Mouse (Mus musculus): ENCODE results near the gene Cldn16. TPM values are rescaled to one million over a fixed set of nuclear protein-coding genes. Genes with fewer than 3 reads are reported as not detected.
"Not testable (repeated sequence)": the region's sequence is repeated elsewhere in the genome, so short reads cannot be mapped to it uniquely, and the experiment has no call there.

Gene Cldn16
- polyA plus RNA-seq, 1 experiment from 2014 or later, result not detected

- H3K4me1 ChIP-seq; ATAC-seq (ENCODE audit: low FRiP score); H3K4me3 ChIP-seq (replicated peaks); H3K9me3 ChIP-seq; H3K27me3 ChIP-seq; H3K4me2 ChIP-seq; H3K9ac ChIP-seq; H3K36me3 ChIP-seq (replicated peaks); H3K27ac ChIP-seq: not testable (repeated sequence)
- 94% methylated on average over 3 of the region's 3 CpGs for WGBS
These were observed 36.8 kb downstream of the Cldn16 start for GRCm38 (mm10) chr16:26499705-26500104.

GRCm38 (mm10) chr16:26500738-26501137, 37.8 kb downstream of the Cldn16 start:
- 93% methylated on average over 3 of the region's 3 CpGs for WGBS
- Histone ChIP-seq H3K36me3 (replicated peaks) (no peaks in the 10 kb centered on the region), H3K27ac (no peak overlapping the region), H3K9ac (no peak overlapping the region), H3K4me3 (replicated peaks) (no peak overlapping the region), H3K4me2 (no peak overlapping the region), H3K27me3 (no peaks in the 10 kb centered on the region), H3K9me3 (no peaks in the 10 kb centered on the region), H3K4me1 (no peaks in the 10 kb centered on the region)
- ATAC-seq (ENCODE audit: low FRiP score), result no peak

- no peak for ATAC-seq (ENCODE audit: low FRiP score)
- H3K4me3 ChIP-seq (replicated peaks), result no peak overlapping the region
- no peak overlapping the region for H3K9ac ChIP-seq
- no peak overlapping the region for H3K27ac ChIP-seq
- 90% methylated on average over 4 of the region's 4 CpGs for WGBS
- H3K27me3 ChIP-seq, result no peaks in the 10 kb centered on the region
- no peaks in the 10 kb centered on the region for H3K36me3 ChIP-seq (replicated peaks)
- H3K4me1 ChIP-seq, result no peaks in the 10 kb centered on the region
- no peak overlapping the region for H3K4me2 ChIP-seq
- H3K9me3 ChIP-seq, result no peaks in the 10 kb centered on the region
These were observed 42.0 kb downstream of the Cldn16 start for GRCm38 (mm10) chr16:26504961-26505360.

GRCm38 (mm10) chr16:26519596-26519995, 56.7 kb downstream of the Cldn16 start:
- no peak overlapping the region for H3K4me3 ChIP-seq (replicated peaks)
- no peak overlapping the region for H3K27ac ChIP-seq
- no peaks in the 10 kb centered on the region for H3K4me1 ChIP-seq
- no peak overlapping the region for H3K9ac ChIP-seq
- H3K27me3 ChIP-seq, result no peaks in the 10 kb centered on the region
- ATAC-seq (ENCODE audit: low FRiP score), result no peak
- H3K36me3 ChIP-seq (replicated peaks), result no peaks in the 10 kb centered on the region
- H3K4me2 ChIP-seq, result no peak overlapping the region
- WGBS, result 60% methylated on average over 2 of the region's 2 CpGs
- H3K9me3 ChIP-seq, result no peaks in the 10 kb centered on the region

GRCm38 (mm10) chr16:26525832-26526231, 62.9 kb downstream of the Cldn16 start:
- H3K4me1 ChIP-seq, result peaks cover 7% of the 10 kb centered on the region; the same call in 1 of the 2 replicates
- H3K27ac ChIP-seq, result no peak overlapping the region
- no peak for ATAC-seq (ENCODE audit: low FRiP score)
- H3K4me3 ChIP-seq (replicated peaks), result no peak overlapping the region
- H3K27me3 ChIP-seq, result no peaks in the 10 kb centered on the region
- H3K4me2 ChIP-seq, result no peak overlapping the region
- H3K9me3 ChIP-seq, result no peaks in the 10 kb centered on the region
- 73% methylated on average over 5 of the region's 5 CpGs for WGBS
- no peaks in the 10 kb centered on the region for H3K36me3 ChIP-seq (replicated peaks)
- no peak overlapping the region for H3K9ac ChIP-seq

- Histone ChIP-seq H3K36me3 (replicated peaks) (no peaks in the 10 kb centered on the region), H3K9me3 (no peaks in the 10 kb centered on the region), H3K4me3 (replicated peaks) (no peak within 1 kb of the TSS), H3K27ac (no peak within 1 kb of the TSS), H3K4me2 (no peak within 1 kb of the TSS), H3K9ac (no peak within 1 kb of the TSS), H3K4me1 (peaks cover 7% of the 10 kb centered on the region; the same call in 1 of the 2 replicates), H3K27me3 (no peaks in the 10 kb centered on the region)
- 95% methylated on average over 4 of the region's 4 CpGs for WGBS
- no peak for ATAC-seq (ENCODE audit: low FRiP score)
These were observed 63.7 kb downstream of the Cldn16 start, which contains the start of gene Tmem207 for GRCm38 (mm10) chr16:26526669-26527068. Tmem207 (minus strand) TSS chr16:26526769.

- Histone ChIP-seq H3K4me3 (replicated peaks) (no peak overlapping the region), H3K9ac (no peak overlapping the region), H3K27me3 (no peaks in the 10 kb centered on the region), H3K4me1 (peaks cover 7% of the 10 kb centered on the region; the same call in 1 of the 2 replicates), H3K9me3 (no peaks in the 10 kb centered on the region), H3K36me3 (replicated peaks) (no peaks in the 10 kb centered on the region), H3K27ac (no peak overlapping the region), H3K4me2 (no peak overlapping the region)
- peak; percentile 91 for ATAC-seq (ENCODE audit: low FRiP score)
- 58% methylated on average over 10 of the region's 10 CpGs for WGBS
These were observed 65.2 kb downstream of the Cldn16 start for GRCm38 (mm10) chr16:26527931-26528666.

GRCm38 (mm10) chr16:26530451-26530850, 67.5 kb downstream of the Cldn16 start:
- H3K27ac ChIP-seq, result no peak overlapping the region
- no peaks in the 10 kb centered on the region for H3K9me3 ChIP-seq
- WGBS, result 88% methylated on average over 1 of the region's 1 CpGs
- H3K4me2 ChIP-seq, result no peak overlapping the region
- H3K36me3 ChIP-seq (replicated peaks), result no peaks in the 10 kb centered on the region
- peaks cover 7% of the 10 kb centered on the region; the same call in 1 of the 2 replicates for H3K4me1 ChIP-seq
- ATAC-seq (ENCODE audit: low FRiP score), result no peak
- no peaks in the 10 kb centered on the region for H3K27me3 ChIP-seq
- H3K9ac ChIP-seq, result no peak overlapping the region
- no peak overlapping the region for H3K4me3 ChIP-seq (replicated peaks)

GRCm38 (mm10) chr16:26532287-26532686, 69.4 kb downstream of the Cldn16 start:
- no peak overlapping the region for H3K27ac ChIP-seq

More at GRCm38 (mm10) chr16:26532287-26532686, 69.4 kb downstream of the Cldn16 start:
- H3K36me3 ChIP-seq (replicated peaks), result no peaks in the 10 kb centered on the region
- no peak for ATAC-seq (ENCODE audit: low FRiP score)
- no peaks in the 10 kb centered on the region for H3K9me3 ChIP-seq
- no peak overlapping the region for H3K4me3 ChIP-seq (replicated peaks)
- peaks cover 7% of the 10 kb centered on the region; the same call in 1 of the 2 replicates for H3K4me1 ChIP-seq
- WGBS, result 92% methylated on average over 1 of the region's 1 CpGs
- no peak overlapping the region for H3K4me2 ChIP-seq
- no peak overlapping the region for H3K9ac ChIP-seq
- H3K27me3 ChIP-seq, result no peaks in the 10 kb centered on the region

Other genes starting within 250 kb of the Cldn16 start
- 1.4 and 2.9 TPM in 2 replicates for gene Cldn1, start 91.3 kb upstream of the Cldn16 start, polyA plus RNA-seq (2016; fragmentation: Nextera tagmentation; extraction: Ambion mirVana)
- 0.09 TPM in 1 of 2 replicates, not detected in the other for gene Tmem207, start 63.6 kb downstream of the Cldn16 start, polyA plus RNA-seq (2016; fragmentation: Nextera tagmentation; extraction: Ambion mirVana)
- 3.5 and 3.7 TPM in 2 replicates for gene Il1rap, start 118.6 kb downstream of the Cldn16 start, polyA plus RNA-seq (2016; fragmentation: Nextera tagmentation; extraction: Ambion mirVana)